In the genomic region with DNA sequence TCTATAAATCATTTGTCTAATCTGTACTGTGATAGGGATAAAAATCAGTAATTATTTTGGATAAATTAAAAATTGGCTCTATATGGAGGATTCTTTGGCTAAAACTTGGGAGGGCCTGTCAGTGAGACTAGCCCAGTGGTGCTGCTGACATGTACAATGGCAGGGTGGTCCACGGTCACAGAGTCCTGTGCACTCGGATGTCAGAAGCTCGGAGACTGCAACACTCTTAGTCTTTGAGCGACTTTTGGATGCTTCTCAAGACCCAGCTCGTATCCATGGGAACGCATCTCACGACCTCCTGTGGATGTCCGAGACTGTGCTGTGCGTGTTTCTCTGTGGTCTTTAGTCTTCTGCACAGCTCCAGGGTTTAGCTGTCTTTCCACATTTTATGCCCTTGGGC, we compare ENCODE assay signal across 31 mouse cellular contexts. TPM values are rescaled to one million over a fixed set of nuclear protein-coding genes. Genes with fewer than 3 reads are reported as not detected.
A peak's percentile ranks its signal among the peaks of the same experiment; 100 is the strongest.
DNase-seq lines count a peak whose midpoint lies in the region; ATAC-seq and TF ChIP-seq lines count a peak whose summit lies in the region.
"Had no signal": no experiment of that assay in that cellular context is flagged by ENCODE, and none has a peak within 500 bp of the region (broad histone marks: within the 10 kb centered on the region; RNA-seq: fewer than 3 reads in every experiment).

No protein-coding gene starts in this region.

- H3K27me3 ChIP-seq in hindbrain, postnatal 0 days (ENCODE audit: insufficient read depth, low read length), result no peaks in the 10 kb centered on the region
- H3K27me3 ChIP-seq in hindbrain, embryonic 14.5 days (ENCODE audit: control insufficient read depth, insufficient read depth, low read length), result no peaks in the 10 kb centered on the region
- H3K27me3 ChIP-seq in midbrain, embryonic 12.5 days, result peaks cover 5% of the 10 kb centered on the region
- H3K27me3 ChIP-seq in midbrain, embryonic 15.5 days (replicated peaks), result no peaks in the 10 kb centered on the region
- H3K27me3 ChIP-seq: forebrain, embryonic 13.5 days; heart, embryonic 12.5 days; heart, embryonic 15.5 days had no signal

- 33% methylated on average over 9 of the region's 9 CpGs for WGBS in hindbrain, postnatal 0 days
- 27% methylated on average over 9 of the region's 9 CpGs for WGBS in hindbrain, embryonic 14.5 days
- 37% methylated on average over 9 of the region's 9 CpGs for WGBS in midbrain, embryonic 12.5 days
- WGBS in midbrain, embryonic 15.5 days, result 31% methylated on average over 9 of the region's 9 CpGs

- H3K9me3 ChIP-seq in hindbrain, postnatal 0 days (ENCODE audit: low read length), result no peaks in the 10 kb centered on the region
- H3K9me3 ChIP-seq in hindbrain, embryonic 14.5 days (ENCODE audit: control insufficient read depth, low read length), result no peaks in the 10 kb centered on the region
- no peaks in the 10 kb centered on the region for H3K9me3 ChIP-seq in midbrain, embryonic 12.5 days
- no peaks in the 10 kb centered on the region for H3K9me3 ChIP-seq in midbrain, embryonic 15.5 days
- H3K9me3 ChIP-seq: forebrain, embryonic 10.5 days; forebrain, embryonic 13.5 days; heart, embryonic 12.5 days; heart, embryonic 15.5 days; hindbrain, embryonic 10.5 days; hindbrain, embryonic 13.5 days had no signal

- no peak for TF ChIP-seq CTCF in hindbrain, postnatal 0 days (IDR thresholded peaks at IDR 0.05; ENCODE audit: low read depth)

- H3K4me2 ChIP-seq in hindbrain, postnatal 0 days (ENCODE audit: low read depth, low read length), result no peak overlapping the region
- no peak overlapping the region for H3K4me2 ChIP-seq in hindbrain, embryonic 14.5 days (replicated peaks)
- no peak overlapping the region for H3K4me2 ChIP-seq in midbrain, embryonic 12.5 days (replicated peaks)
- no peak overlapping the region for H3K4me2 ChIP-seq in midbrain, embryonic 15.5 days
- H3K4me2 ChIP-seq: forebrain, embryonic 13.5 days; heart, embryonic 12.5 days; heart, embryonic 15.5 days; hindbrain, embryonic 13.5 days had no signal

- peak; percentile 16 for DNase-seq in cerebellum, adult 9-10 months
- DNase-seq in hindbrain, postnatal 0 days (ENCODE audit: low spot score), result peak; percentile 43
- no peak for DNase-seq in hindbrain, embryonic 14.5 days (ENCODE audit: low spot score)
- DNase-seq: adrenal gland, adult 8-10 months; adrenal gland, postnatal 25 days; cerebellum, adult 18-20 months; cerebellum, adult 9-11 months; cerebellum, postnatal 25 days; embryo, embryonic 11 days; gastrocnemius, postnatal 25 days; heart, adult 18-20 months; heart, postnatal 10 days; heart, postnatal 36 days had no signal

- H3K27ac ChIP-seq in hindbrain, postnatal 0 days, result no peak overlapping the region
- H3K27ac ChIP-seq in hindbrain, embryonic 14.5 days, result no peak overlapping the region
- H3K27ac ChIP-seq in midbrain, embryonic 12.5 days (replicated peaks), result no peak overlapping the region
- H3K27ac ChIP-seq in midbrain, embryonic 15.5 days, result no peak overlapping the region
- H3K27ac ChIP-seq: forebrain, embryonic 10.5 days; forebrain, embryonic 13.5 days; heart, embryonic 15.5 days; hindbrain, embryonic 10.5 days; hindbrain, embryonic 13.5 days had no signal

- no peak overlapping the region for H3K9ac ChIP-seq in hindbrain, postnatal 0 days (replicated peaks; ENCODE audit: low read length)
- no peak overlapping the region for H3K9ac ChIP-seq in hindbrain, embryonic 14.5 days
- no peak overlapping the region for H3K9ac ChIP-seq in midbrain, embryonic 12.5 days (replicated peaks)
- no peak overlapping the region for H3K9ac ChIP-seq in midbrain, embryonic 15.5 days
- H3K9ac ChIP-seq: forebrain, embryonic 13.5 days; heart, embryonic 12.5 days; heart, embryonic 15.5 days; hindbrain, embryonic 13.5 days had no signal

- peaks cover 35% of the 10 kb centered on the region for H3K36me3 ChIP-seq in hindbrain, postnatal 0 days (ENCODE audit: insufficient read depth, low read length)
- H3K36me3 ChIP-seq in hindbrain, embryonic 14.5 days (replicated peaks; ENCODE audit: control insufficient read depth, insufficient read depth), result peaks cover 64% of the 10 kb centered on the region
- H3K36me3 ChIP-seq in midbrain, embryonic 12.5 days, result peaks cover 49% of the 10 kb centered on the region
- H3K36me3 ChIP-seq in midbrain, embryonic 15.5 days (replicated peaks), result peaks cover 24% of the 10 kb centered on the region; the same call in 1 of the 2 replicates

- ATAC-seq in cerebellum, adult (ENCODE audit: insufficient number of reproducible peaks, low FRiP score, low TSS enrichment), result no peak
- peak; percentile 60 for ATAC-seq in hindbrain, postnatal 0 days
- ATAC-seq in hindbrain, embryonic 14.5 days (ENCODE audit: low FRiP score), result no peak
- peak; percentile 25; the same call in 1 of the 2 replicates for ATAC-seq in midbrain, embryonic 12.5 days (ENCODE audit: low FRiP score, low read depth)
- no peak for ATAC-seq in midbrain, embryonic 15.5 days (replicated peaks)
- ATAC-seq: activated CD4-positive, CD25-positive, alpha-beta regulatory T cell, adult 4 months; forebrain, embryonic 13.5 days had no signal

- no peak overlapping the region for H3K4me3 ChIP-seq in hindbrain, postnatal 0 days (ENCODE audit: low read length)
- no peak overlapping the region for H3K4me3 ChIP-seq in hindbrain, embryonic 14.5 days (replicated peaks; ENCODE audit: low read length)
- H3K4me3 ChIP-seq in midbrain, embryonic 12.5 days, result no peak overlapping the region
- no peak overlapping the region for H3K4me3 ChIP-seq in midbrain, embryonic 15.5 days
- H3K4me3 ChIP-seq: forebrain, embryonic 10.5 days; forebrain, embryonic 13.5 days; heart, embryonic 12.5 days; heart, embryonic 15.5 days; hindbrain, embryonic 10.5 days; hindbrain, embryonic 13.5 days had no signal

- H3K4me1 ChIP-seq in hindbrain, postnatal 0 days (ENCODE audit: insufficient read depth, low read length), result no peaks in the 10 kb centered on the region
- H3K4me1 ChIP-seq in hindbrain, embryonic 14.5 days (replicated peaks; ENCODE audit: control insufficient read depth, insufficient read depth, low read length), result 0 out of 2 replicates have a peak, but pooled peaks cover 4% of the 10 kb centered on the region
- H3K4me1 ChIP-seq in midbrain, embryonic 12.5 days, result peaks cover 13% of the 10 kb centered on the region
- H3K4me1 ChIP-seq in midbrain, embryonic 15.5 days, result peaks cover 10% of the 10 kb centered on the region

RNA-seq across cellular contexts. Expression of a gene that starts 5.1 kb away (rescaled TPM):
- 16.6 and 25.4 TPM in 2 replicates for total RNA-seq in hindbrain, postnatal 0 days (2014; rRNA removed)
- polyA plus RNA-seq in hindbrain, postnatal 0 days (2015; fragmentation: Nextera tagmentation; extraction: Ambion mirVana), result 53.2 and 55.2 TPM in 2 replicates
- polyA plus RNA-seq in hindbrain, embryonic 14.5 days (2014; fragmentation: Nextera tagmentation; extraction: Ambion mirVana), result 42.6 and 43.1 TPM in 2 replicates
- polyA plus RNA-seq in midbrain, embryonic 12.5 days (2016; fragmentation: Nextera tagmentation; extraction: Ambion mirVana), result 65.7 and 69.6 TPM in 2 replicates
- polyA plus RNA-seq in midbrain, embryonic 15.5 days (2015; fragmentation: Nextera tagmentation; extraction: Ambion mirVana), result 47.8 and 50.2 TPM in 2 replicates

RNA-seq across cellular contexts. Expression of a gene that starts 26.0 kb away (rescaled TPM):
- total RNA-seq in hindbrain, postnatal 0 days (2014; rRNA removed), result 1.3 and 2.0 TPM in 2 replicates
- polyA plus RNA-seq in hindbrain, postnatal 0 days (2015; fragmentation: Nextera tagmentation; extraction: Ambion mirVana), result 6.5 and 8.6 TPM in 2 replicates
- polyA plus RNA-seq in hindbrain, embryonic 14.5 days (2014; fragmentation: Nextera tagmentation; extraction: Ambion mirVana), result 5.6 and 6.7 TPM in 2 replicates
- 2.3 and 4.1 TPM in 2 replicates for polyA plus RNA-seq in midbrain, embryonic 12.5 days (2016; fragmentation: Nextera tagmentation; extraction: Ambion mirVana)
- 7.5 and 8.7 TPM in 2 replicates for polyA plus RNA-seq in midbrain, embryonic 15.5 days (2015; fragmentation: Nextera tagmentation; extraction: Ambion mirVana)
- total RNA-seq: adrenal gland, adult 8-10 months; adrenal gland, postnatal 25 days; common myeloid progenitor, adult 5-6 weeks had no signal
- polyA plus RNA-seq: activated CD4-positive, CD25-positive, alpha-beta regulatory T cell, adult 4 months had no signal

RNA-seq across cellular contexts. Expression of a gene that starts 43.7 kb away (rescaled TPM):
- total RNA-seq in hindbrain, postnatal 0 days (2014; rRNA removed), result not detected in 2 replicates
- not detected in 2 replicates for polyA plus RNA-seq in hindbrain, postnatal 0 days (2015; fragmentation: Nextera tagmentation; extraction: Ambion mirVana)
- polyA plus RNA-seq in hindbrain, embryonic 14.5 days (2014; fragmentation: Nextera tagmentation; extraction: Ambion mirVana), result not detected in 2 replicates
- not detected in 2 replicates for polyA plus RNA-seq in midbrain, embryonic 12.5 days (2016; fragmentation: Nextera tagmentation; extraction: Ambion mirVana)
- not detected in 2 replicates for polyA plus RNA-seq in midbrain, embryonic 15.5 days (2015; fragmentation: Nextera tagmentation; extraction: Ambion mirVana)
- total RNA-seq: adrenal gland, adult 8-10 months; adrenal gland, postnatal 25 days; common myeloid progenitor, adult 5-6 weeks; ES-E14; gastrocnemius, adult 8-10 months; gastrocnemius, postnatal 25 days; heart, adult 18-20 months; heart, postnatal 10 days; heart, postnatal 36 days had no signal
- polyA plus RNA-seq: activated CD4-positive, CD25-positive, alpha-beta regulatory T cell, adult 4 months; brain, embryonic 14.5 days; embryonic facial prominence, embryonic 11.5 days; embryonic facial prominence, embryonic 14.5 days; forebrain, embryonic 10.5 days; forebrain, embryonic 13.5 days; gonadal fat pad, adult 2 months; heart, embryonic 12.5 days; heart, embryonic 15.5 days; hindbrain, embryonic 10.5 days; hindbrain, embryonic 13.5 days; intestine, embryonic 14.5 days had no signal

RNA-seq across cellular contexts. Expression of a gene that starts 53.7 kb away (rescaled TPM):
- total RNA-seq in hindbrain, postnatal 0 days (2014; rRNA removed), result 0.21 and 0.32 TPM in 2 replicates
- polyA plus RNA-seq in hindbrain, postnatal 0 days (2015; fragmentation: Nextera tagmentation; extraction: Ambion mirVana), result 1.1 and 1.4 TPM in 2 replicates
- polyA plus RNA-seq in hindbrain, embryonic 14.5 days (2014; fragmentation: Nextera tagmentation; extraction: Ambion mirVana), result 0.78 and 2.1 TPM in 2 replicates
- 0.99 and 1.1 TPM in 2 replicates for polyA plus RNA-seq in midbrain, embryonic 12.5 days (2016; fragmentation: Nextera tagmentation; extraction: Ambion mirVana)
- 1.6 and 2.8 TPM in 2 replicates for polyA plus RNA-seq in midbrain, embryonic 15.5 days (2015; fragmentation: Nextera tagmentation; extraction: Ambion mirVana)
- total RNA-seq: adrenal gland, adult 8-10 months; adrenal gland, postnatal 25 days; common myeloid progenitor, adult 5-6 weeks had no signal
- polyA plus RNA-seq: activated CD4-positive, CD25-positive, alpha-beta regulatory T cell, adult 4 months; gonadal fat pad, adult 2 months had no signal

Comparison
In these comparisons a context has a peak if more than half of its experiments do, and no peak if none do; other contexts are left out.
1. ATAC-seq: peak in hindbrain, postnatal 0 days (single experiment) and midbrain, embryonic 12.5 days (single experiment); none in cerebellum, adult (single experiment), hindbrain, embryonic 14.5 days (single experiment) and midbrain, embryonic 15.5 days (single experiment).